25 mouse cellular contexts compared by ENCODE assay signal in genomic region chr2:16743568-16743967, GRCm38 (mm10).
A peak's percentile ranks its signal among the peaks of the same experiment; 100 is the strongest.
DNase-seq lines count a peak whose midpoint lies in the region; ATAC-seq and TF ChIP-seq lines count a peak whose summit lies in the region.
"Had no signal": no experiment of that assay in that cellular context is flagged by ENCODE, and none has a peak within 500 bp of the region (broad histone marks: within the 10 kb centered on the region; RNA-seq: fewer than 3 reads in every experiment).

No protein-coding gene starts in this region.

- DNase-seq in kidney, adult 9 months = no peak
- DNase-seq in kidney, postnatal 0 days (ENCODE audit: low spot score) = peak; percentile 39
- no peak for DNase-seq in kidney, adult 2 months
- DNase-seq in ovary, adult 18-20 months (ENCODE audit: low spot score) = peak; percentile 48
- no peak for DNase-seq in ovary, postnatal 36 days (ENCODE audit: low spot score)
- DNase-seq: adrenal gland, adult 2 months; adrenal gland, postnatal 14 days; cerebellum, adult 11 months; cerebellum, adult 2 months; cerebellum, adult 9-11 months; cerebellum, postnatal 25 days; embryo, embryonic 11 days; gastrocnemius, postnatal 10 days; gastrocnemius, postnatal 36 days; heart, adult 2 months; heart, postnatal 36 days had no signal

- TF ChIP-seq CTCF in kidney, postnatal 0 days (IDR thresholded peaks at IDR 0.05; ENCODE audit: low read depth) = no peak
- TF ChIP-seq CTCF in kidney, adult 2 months (conservative IDR thresholded peaks at IDR 0.05; ENCODE audit: insufficient read depth, insufficient read length, low read depth, low read length) = no peak

- no peak for TF ChIP-seq POLR2A in kidney, adult 2 months (IDR thresholded peaks at IDR 0.05; ENCODE audit: low read depth, low read length)

- H3K36me3 ChIP-seq in kidney, embryonic 14.5 days (ENCODE audit: control insufficient read depth, insufficient read depth, low read length) = no peaks in the 10 kb centered on the region
- H3K36me3 ChIP-seq in kidney, postnatal 0 days (ENCODE audit: insufficient read depth, low read length) = no peaks in the 10 kb centered on the region
- no peaks in the 10 kb centered on the region for H3K36me3 ChIP-seq in kidney, adult 2 months (ENCODE audit: control insufficient read depth, insufficient read depth, low read length)
- H3K36me3 ChIP-seq: forebrain, embryonic 10.5 days; heart, embryonic 10.5 days; hindbrain, embryonic 10.5 days; hindbrain, embryonic 13.5 days had no signal

- no peak overlapping the region for H3K27ac ChIP-seq in kidney, embryonic 14.5 days (ENCODE audit: low read depth, low read length)
- H3K27ac ChIP-seq in kidney, postnatal 0 days = no peak overlapping the region
- H3K27ac ChIP-seq in kidney, adult 2 months (ENCODE audit: insufficient read depth, low read depth, low read length) = no peak overlapping the region
- H3K27ac ChIP-seq: forebrain, embryonic 10.5 days; forebrain, embryonic 13.5 days; heart, adult 2 months; heart, embryonic 10.5 days; hindbrain, embryonic 10.5 days; hindbrain, embryonic 13.5 days had no signal

- H3K27me3 ChIP-seq in kidney, embryonic 14.5 days (ENCODE audit: control insufficient read depth, insufficient read depth, low read length) = no peaks in the 10 kb centered on the region
- H3K27me3 ChIP-seq in kidney, postnatal 0 days (ENCODE audit: insufficient read depth, low read length) = no peaks in the 10 kb centered on the region
- no peaks in the 10 kb centered on the region for H3K27me3 ChIP-seq in kidney, adult 2 months (replicated peaks; ENCODE audit: control insufficient read depth, insufficient read depth, low read length)
- H3K27me3 ChIP-seq: forebrain, embryonic 13.5 days; hindbrain, embryonic 13.5 days had no signal

- no peak overlapping the region for H3K4me3 ChIP-seq in kidney, embryonic 14.5 days (ENCODE audit: low read length)
- no peak overlapping the region for H3K4me3 ChIP-seq in kidney, postnatal 0 days (replicated peaks; ENCODE audit: low read depth, low read length)
- H3K4me3 ChIP-seq in kidney, adult 2 months (ENCODE audit: insufficient read depth, low read depth, low read length) = no peak overlapping the region
- H3K4me3 ChIP-seq: forebrain, embryonic 10.5 days; forebrain, embryonic 13.5 days; heart, adult 2 months; heart, embryonic 10.5 days; hindbrain, embryonic 10.5 days; hindbrain, embryonic 13.5 days had no signal

- H3K9ac ChIP-seq in kidney, embryonic 14.5 days (ENCODE audit: low read depth, low read length) = no peak overlapping the region
- H3K9ac ChIP-seq in kidney, postnatal 0 days (ENCODE audit: low read depth, low read length) = no peak overlapping the region
- H3K9ac ChIP-seq: forebrain, embryonic 13.5 days; hindbrain, embryonic 13.5 days had no signal

- no peak overlapping the region for H3K4me2 ChIP-seq in kidney, embryonic 14.5 days (replicated peaks; ENCODE audit: low read depth, low read length)
- no peak overlapping the region for H3K4me2 ChIP-seq in kidney, postnatal 0 days (ENCODE audit: low read length)
- H3K4me2 ChIP-seq: forebrain, embryonic 13.5 days; hindbrain, embryonic 13.5 days had no signal

- 31% methylated on average over 3 of the region's 3 CpGs for WGBS in kidney, embryonic 14.5 days
- 29% methylated on average over 3 of the region's 3 CpGs for WGBS in kidney, postnatal 0 days
- WGBS in kidney, adult 2 months = 53% methylated on average over 3 of the region's 3 CpGs

- H3K4me1 ChIP-seq in kidney, embryonic 14.5 days (ENCODE audit: control insufficient read depth, insufficient read depth, low read length) = no peaks in the 10 kb centered on the region
- H3K4me1 ChIP-seq in kidney, postnatal 0 days (replicated peaks; ENCODE audit: insufficient read depth, low read length) = no peaks in the 10 kb centered on the region
- H3K4me1 ChIP-seq in kidney, adult 2 months (ENCODE audit: control insufficient read depth, insufficient read depth, low read length) = no peaks in the 10 kb centered on the region
- H3K4me1 ChIP-seq: forebrain, embryonic 10.5 days; hindbrain, embryonic 10.5 days; hindbrain, embryonic 13.5 days had no signal

- H3K9me3 ChIP-seq in kidney, embryonic 14.5 days (ENCODE audit: control insufficient read depth, low read length) = no peaks in the 10 kb centered on the region
- H3K9me3 ChIP-seq in kidney, postnatal 0 days (replicated peaks; ENCODE audit: low read length) = no peaks in the 10 kb centered on the region
- H3K9me3 ChIP-seq: forebrain, embryonic 10.5 days; forebrain, embryonic 13.5 days; heart, embryonic 10.5 days; hindbrain, embryonic 10.5 days; hindbrain, embryonic 13.5 days had no signal

- peak; percentile 66; the same call in 1 of the 2 replicates for ATAC-seq in kidney, embryonic 14.5 days (ENCODE audit: low FRiP score, low TSS enrichment)
- ATAC-seq in kidney, postnatal 0 days (replicated peaks; ENCODE audit: low FRiP score, low read depth) = no peak
- ATAC-seq: CD4-positive, CD25-positive, alpha-beta regulatory T cell, adult 4 months; forebrain, embryonic 13.5 days; forebrain, embryonic 16.5 days; hindbrain, embryonic 16.5 days had no signal

Comparison
In these comparisons a context has a peak if more than half of its experiments do, and no peak if none do; other contexts are left out.
1. DNase-seq: peak in kidney, postnatal 0 days (single experiment) and ovary, adult 18-20 months (single experiment); none in kidney, adult 9 months (single experiment), kidney, adult 2 months (single experiment) and ovary, postnatal 36 days (single experiment).